Mouse (Mus musculus) E14TG2a.4 (cell line): ENCODE measurements around the gene Gabbr2.

ENCODE experiments used
- H3K27me3 ChIP-seq: 2 replicates; pipeline ENCODE4 v1.6.1; 2014; ENCODE audit warnings: low read length, control low read depth; ENCODE audit not compliant: insufficient read depth
- H3K36me3 ChIP-seq: 2 replicates; pipeline ENCODE4 v1.6.1; 2014; ENCODE audit warnings: low read length, control low read depth; ENCODE audit not compliant: insufficient read depth
- H3K4me1 ChIP-seq: replicated peaks from 2 replicates; pipeline ENCODE4 v1.6.1; 2014; ENCODE audit warnings: low read depth, low read length, control low read depth
- H3K4me3 ChIP-seq: replicated peaks from 2 replicates; pipeline ENCODE4 v1.5.1; 2014; ENCODE audit warnings: mild to moderate bottlenecking, low read length
- H3K9me3 ChIP-seq: 2 replicates; pipeline ENCODE4 v1.6.1; 2014; ENCODE audit warnings: low read length, control low read depth
- CTCF ChIP-seq: conservative IDR thresholded peaks from 2 replicates; pipeline ENCODE4 v1.5.1; 2014; ENCODE audit warnings: low read length
- NANOG ChIP-seq: IDR thresholded peaks from 2 replicates; pipeline ENCODE4 v1.6.1; 2014; ENCODE audit warnings: borderline replicate concordance, low read length, mixed read lengths
- POU5F1 ChIP-seq: IDR thresholded peaks from 2 replicates; pipeline ENCODE4 v1.6.1; 2014; ENCODE audit warnings: low read length, borderline replicate concordance

The Gabbr2 gene

GRCm38 (mm10) chr4:46630390-46630789, 361.3 kb downstream of the Gabbr2 start:
- H3K9me3 ChIP-seq = no peaks in the 10 kb centered on the region
- no peak overlapping the region for H3K4me3 ChIP-seq
- TF ChIP-seq NANOG (no peak), CTCF (no peak), POU5F1 (no peak)
- H3K27me3 ChIP-seq = peaks cover 11% of the 10 kb centered on the region; the same call in 1 of the 2 replicates
- no peaks in the 10 kb centered on the region for H3K36me3 ChIP-seq
- peaks cover 71% of the 10 kb centered on the region for H3K4me1 ChIP-seq

GRCm38 (mm10) chr4:46628873-46629272, 362.8 kb downstream of the Gabbr2 start:
- Histone ChIP-seq H3K4me1 (peaks cover 61% of the 10 kb centered on the region), H3K36me3 (no peaks in the 10 kb centered on the region), H3K4me3 (peak overlapping the region; percentile 35; the same call in 1 of the 2 replicates), H3K9me3 (no peaks in the 10 kb centered on the region), H3K27me3 (peaks cover 11% of the 10 kb centered on the region; the same call in 1 of the 2 replicates)
- no peak for TF ChIP-seq NANOG
- TF ChIP-seq POU5F1 = no peak
- no peak for TF ChIP-seq CTCF

- no peaks in the 10 kb centered on the region for H3K9me3 ChIP-seq
- TF ChIP-seq NANOG = no peak
- no peak for TF ChIP-seq CTCF
- TF ChIP-seq POU5F1 = no peak
- peaks cover 61% of the 10 kb centered on the region for H3K4me1 ChIP-seq
- no peaks in the 10 kb centered on the region for H3K36me3 ChIP-seq
- peak overlapping the region; percentile 46; the same call in 1 of the 2 replicates for H3K4me3 ChIP-seq
- H3K27me3 ChIP-seq = peaks cover 11% of the 10 kb centered on the region; the same call in 1 of the 2 replicates
These were observed 363.6 kb downstream of the Gabbr2 start for GRCm38 (mm10) chr4:46628081-46628480.

- TF ChIP-seq NANOG = no peak
- H3K36me3 ChIP-seq = no peaks in the 10 kb centered on the region
- no peaks in the 10 kb centered on the region for H3K9me3 ChIP-seq
- peaks cover 21% of the 10 kb centered on the region for H3K27me3 ChIP-seq
- no peak overlapping the region for H3K4me3 ChIP-seq
- H3K4me1 ChIP-seq = peaks cover 62% of the 10 kb centered on the region
These were observed 366.6 kb downstream of the Gabbr2 start for GRCm38 (mm10) chr4:46625101-46625500.

GRCm38 (mm10) chr4:46623007-46623406, 368.7 kb downstream of the Gabbr2 start:
- H3K36me3 ChIP-seq = no peaks in the 10 kb centered on the region
- H3K4me1 ChIP-seq = peaks cover 62% of the 10 kb centered on the region
- H3K27me3 ChIP-seq = peaks cover 19% of the 10 kb centered on the region
- no peak overlapping the region for H3K4me3 ChIP-seq
- no peaks in the 10 kb centered on the region for H3K9me3 ChIP-seq
- TF ChIP-seq NANOG = no peak
- no peak for TF ChIP-seq CTCF
- no peak for TF ChIP-seq POU5F1

- no peaks in the 10 kb centered on the region for H3K36me3 ChIP-seq
- H3K27me3 ChIP-seq = peaks cover 11% of the 10 kb centered on the region
- H3K4me3 ChIP-seq = peak overlapping the region; percentile 68
- H3K4me1 ChIP-seq = peaks cover 51% of the 10 kb centered on the region
- TF ChIP-seq CTCF (no peak), POU5F1 (no peak), NANOG (no peak)
- H3K9me3 ChIP-seq = no peaks in the 10 kb centered on the region
These were observed 370.7 kb downstream of the Gabbr2 start for GRCm38 (mm10) chr4:46620946-46621345.

GRCm38 (mm10) chr4:46620330-46620729, 371.3 kb downstream of the Gabbr2 start:
- H3K4me3 ChIP-seq = peak overlapping the region; percentile 68
- TF ChIP-seq CTCF (peak; percentile 73), NANOG (no peak)
- H3K9me3 ChIP-seq = no peaks in the 10 kb centered on the region
- peaks cover 56% of the 10 kb centered on the region for H3K4me1 ChIP-seq
- H3K27me3 ChIP-seq = peaks cover 18% of the 10 kb centered on the region
- H3K36me3 ChIP-seq = no peaks in the 10 kb centered on the region

- TF ChIP-seq NANOG (no peak), POU5F1 (no peak), CTCF (peak; percentile 71)
- peaks cover 35% of the 10 kb centered on the region for H3K27me3 ChIP-seq
- no peak overlapping the region for H3K4me3 ChIP-seq
- H3K36me3 ChIP-seq = 0 out of 2 replicates have a peak, but pooled peaks cover under 1% of the 10 kb centered on the region
- peaks cover 71% of the 10 kb centered on the region for H3K4me1 ChIP-seq
- no peaks in the 10 kb centered on the region for H3K9me3 ChIP-seq
These were observed 373.4 kb downstream of the Gabbr2 start for GRCm38 (mm10) chr4:46618196-46618817.

- Histone ChIP-seq H3K4me3 (no peak overlapping the region), H3K4me1 (peaks cover 67% of the 10 kb centered on the region), H3K27me3 (peaks cover 35% of the 10 kb centered on the region), H3K9me3 (no peaks in the 10 kb centered on the region), H3K36me3 (0 out of 2 replicates have a peak, but pooled peaks cover 7% of the 10 kb centered on the region)
- TF ChIP-seq NANOG = no peak
- peak; percentile 46 for TF ChIP-seq CTCF
These were observed 374.3 kb downstream of the Gabbr2 start for GRCm38 (mm10) chr4:46617408-46617807.
